Mouse (Mus musculus) kidney, embryonic 16.5 days (tissue): ENCODE measurements around the gene Fmnl2. TPM values are rescaled to one million over a fixed set of nuclear protein-coding genes. Genes with fewer than 3 reads are reported as not detected.
A peak's percentile ranks its signal among the peaks of the same experiment; 100 is the strongest.

Source experiments
- ATAC-seq: fragments of 200-750 bp; cut with Nextera tagmentation; 2 replicates; pipeline ENCODE4 v1.8.0; 2017; ENCODE audit warnings: moderate TSS enrichment; ENCODE audit not compliant: low FRiP score, low TSS enrichment
- H3K27ac ChIP-seq: fragments of 300-500 bp; sonication (generic); 2 replicates; pipeline ENCODE4 v1.5.1; 2014; ENCODE audit warnings: low read length
- H3K27me3 ChIP-seq: fragments of 300-500 bp; sonication (generic); 2 replicates; pipeline ENCODE4 v1.6.1; 2014; ENCODE audit warnings: low read length, control low read depth, mixed read lengths; ENCODE audit not compliant: insufficient read depth
- H3K36me3 ChIP-seq: fragments of 300-500 bp; sonication (generic); 2 replicates; pipeline ENCODE4 v1.6.1; 2014; ENCODE audit warnings: low read length, control low read depth, mixed read lengths; ENCODE audit not compliant: insufficient read depth
- H3K4me1 ChIP-seq: fragments of 300-500 bp; sonication (generic); 2 replicates; pipeline ENCODE4 v1.6.1; 2014; ENCODE audit warnings: low read length, control low read depth, mixed read lengths; ENCODE audit not compliant: insufficient read depth
- H3K4me2 ChIP-seq: fragments of 300-500 bp; sonication (generic); replicated peaks from 2 replicates; pipeline ENCODE4 v1.6.1; 2014; ENCODE audit warnings: low read depth, low read length
- H3K4me3 ChIP-seq: fragments of 300-500 bp; sonication (generic); 2 replicates; pipeline ENCODE4 v1.5.1; 2014; ENCODE audit warnings: mild to moderate bottlenecking, low read length
- H3K9ac ChIP-seq: fragments of 300-500 bp; sonication (generic); replicated peaks from 2 replicates; pipeline ENCODE4 v1.6.1; 2014; ENCODE audit warnings: low read length
- H3K9me3 ChIP-seq: fragments of 300-500 bp; sonication (generic); 2 replicates; pipeline ENCODE4 v1.6.1; 2016; ENCODE audit warnings: low read length, control low read depth
- WGBS: fragments of 180-500 bp; shearing (Covaris S2); extraction: QIAGEN DNeasy Blood & Tissue Kit; methylation state at CpG from one replicate; pipeline ENCODE4 v1.1.7; 2014; 5-methylcytosine and 5-hydroxymethylcytosine counted together
- polyA plus RNA-seq: library from polyadenylated mRNA; unstranded; fragments of >200 nt; fragmentation: Nextera tagmentation; extraction: Ambion mirVana; gene quantifications from 2 replicates; pipeline ENCODE4 v1.2.1, GENCODE M21; 2015

Gene Fmnl2
- polyA plus RNA-seq, 1 experiment from 2014 or later = 5.7 TPM

DNA sequence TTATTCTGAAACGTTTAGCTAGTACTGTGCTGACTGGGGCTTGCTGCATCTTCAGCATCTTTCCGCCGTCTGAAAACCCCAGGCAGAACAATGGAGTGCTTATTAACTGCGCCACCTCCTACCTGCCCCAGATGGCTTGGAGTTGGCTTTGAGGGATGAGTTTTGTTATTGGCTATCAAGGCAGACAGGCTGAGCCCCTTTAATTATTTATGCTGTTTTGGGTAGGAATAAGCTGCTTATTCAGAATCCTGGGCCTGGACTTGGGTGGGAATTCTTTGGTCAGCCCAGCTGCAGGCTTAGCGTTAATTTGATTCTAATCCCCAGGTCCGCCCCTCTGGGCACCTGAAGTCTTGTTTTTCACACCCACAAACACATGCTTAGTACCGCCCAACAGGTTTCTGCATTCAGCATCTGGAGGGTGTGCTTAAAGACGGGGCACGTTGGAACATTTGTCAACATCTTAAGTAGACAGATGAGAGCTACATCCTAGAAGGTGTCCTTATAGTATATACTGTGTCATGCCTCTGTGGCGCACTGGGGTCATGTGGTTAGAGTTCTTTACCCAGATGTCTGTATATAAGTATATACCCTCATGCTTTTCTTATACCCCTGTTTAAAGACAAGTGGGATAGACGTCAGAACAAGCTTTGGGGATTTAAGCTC is 89.0 kb downstream of the Fmnl2 start:
- 75% methylated on average over 11 of the region's 11 CpGs for WGBS
- Histone ChIP-seq H3K4me3 (no peak overlapping the region), H3K9ac (no peak overlapping the region), H3K4me1 (peaks cover 40% of the 10 kb centered on the region), H3K36me3 (no peaks in the 10 kb centered on the region), H3K4me2 (no peak overlapping the region), H3K9me3 (no peaks in the 10 kb centered on the region), H3K27ac (no peak overlapping the region), H3K27me3 (no peaks in the 10 kb centered on the region)
- no peak for ATAC-seq

DNA sequence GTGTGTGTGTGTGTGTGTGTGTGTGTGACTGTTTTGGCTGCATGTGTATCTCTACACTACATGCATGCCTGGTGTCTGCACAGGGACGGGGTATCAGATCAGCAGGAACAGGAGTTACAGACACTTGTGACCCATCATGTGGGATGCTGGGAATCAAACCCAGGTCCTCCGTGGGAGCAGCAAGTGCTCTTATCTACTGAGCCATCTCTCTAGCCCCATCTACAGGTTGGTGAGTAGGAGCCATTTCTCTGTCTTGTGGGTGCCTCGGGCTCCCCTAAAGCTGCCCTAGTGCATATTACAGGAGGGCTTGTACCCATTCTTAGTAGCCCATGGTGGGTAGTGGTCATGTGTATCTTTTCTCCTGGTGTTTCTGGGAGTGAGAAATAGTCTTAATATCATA is 90.7 kb downstream of the Fmnl2 start:
- WGBS = 92% methylated on average over 3 of the region's 3 CpGs
- Histone ChIP-seq H3K27ac (no peak overlapping the region), H3K4me1 (peaks cover 32% of the 10 kb centered on the region), H3K36me3 (no peaks in the 10 kb centered on the region), H3K4me3 (no peak overlapping the region), H3K27me3 (no peaks in the 10 kb centered on the region), H3K9me3 (no peaks in the 10 kb centered on the region), H3K4me2 (no peak overlapping the region), H3K9ac (no peak overlapping the region)
- no peak for ATAC-seq

DNA sequence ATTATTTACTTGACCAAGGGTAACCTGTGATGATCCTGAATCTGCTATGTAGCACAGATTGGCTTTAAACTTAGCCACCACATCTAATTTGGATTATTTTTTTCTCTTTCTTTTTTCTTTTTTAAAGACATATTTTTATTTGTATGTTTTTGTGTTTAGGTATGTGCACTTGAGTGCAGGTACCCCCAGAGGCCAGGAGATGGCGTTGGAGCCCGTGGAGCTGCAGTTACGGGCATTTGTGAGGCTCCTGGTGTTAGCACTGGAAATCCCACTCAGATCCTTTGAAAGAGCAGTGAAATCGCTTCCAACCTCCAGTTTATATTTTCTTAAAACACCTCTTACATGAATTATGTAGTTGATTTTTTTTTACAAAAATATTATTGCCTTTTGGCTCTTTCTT is 91.9 kb downstream of the Fmnl2 start:
- WGBS = 92% methylated on average over 4 of the region's 4 CpGs
- Histone ChIP-seq H3K9me3 (no peaks in the 10 kb centered on the region), H3K4me1 (peaks cover 27% of the 10 kb centered on the region), H3K27me3 (no peaks in the 10 kb centered on the region), H3K9ac (no peak overlapping the region), H3K36me3 (no peaks in the 10 kb centered on the region), H3K27ac (no peak overlapping the region), H3K4me2 (no peak overlapping the region), H3K4me3 (no peak overlapping the region)
- ATAC-seq = no peak

DNA sequence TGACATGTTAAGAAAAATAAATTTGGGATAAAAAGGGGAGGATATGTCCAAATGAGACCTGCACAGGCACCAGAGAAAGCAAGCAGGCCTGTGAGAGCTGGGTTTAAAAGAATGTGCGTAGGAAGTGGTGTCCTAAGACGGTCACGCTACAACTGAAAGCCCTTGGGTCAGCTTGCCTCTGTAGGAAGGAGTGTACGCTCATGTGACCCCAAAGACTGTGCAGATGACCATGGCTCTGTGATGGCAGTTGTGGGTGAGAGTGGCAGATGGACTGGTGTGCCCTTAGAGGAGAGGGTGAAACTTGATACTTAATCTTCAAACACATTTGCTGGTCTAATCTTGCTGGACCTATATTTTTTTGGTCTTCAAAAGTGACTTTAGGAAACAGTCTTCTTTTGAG is 92.6 kb downstream of the Fmnl2 start:
- no peaks in the 10 kb centered on the region for H3K27me3 ChIP-seq
- H3K36me3 ChIP-seq = no peaks in the 10 kb centered on the region
- WGBS = 46% methylated on average over 4 of the region's 4 CpGs
- peaks cover 26% of the 10 kb centered on the region for H3K4me1 ChIP-seq
- no peak overlapping the region for H3K9ac ChIP-seq
- H3K9me3 ChIP-seq = no peaks in the 10 kb centered on the region
- no peak overlapping the region for H3K4me2 ChIP-seq
- no peak overlapping the region for H3K4me3 ChIP-seq
- H3K27ac ChIP-seq = no peak overlapping the region
- ATAC-seq = peak; percentile 71

DNA sequence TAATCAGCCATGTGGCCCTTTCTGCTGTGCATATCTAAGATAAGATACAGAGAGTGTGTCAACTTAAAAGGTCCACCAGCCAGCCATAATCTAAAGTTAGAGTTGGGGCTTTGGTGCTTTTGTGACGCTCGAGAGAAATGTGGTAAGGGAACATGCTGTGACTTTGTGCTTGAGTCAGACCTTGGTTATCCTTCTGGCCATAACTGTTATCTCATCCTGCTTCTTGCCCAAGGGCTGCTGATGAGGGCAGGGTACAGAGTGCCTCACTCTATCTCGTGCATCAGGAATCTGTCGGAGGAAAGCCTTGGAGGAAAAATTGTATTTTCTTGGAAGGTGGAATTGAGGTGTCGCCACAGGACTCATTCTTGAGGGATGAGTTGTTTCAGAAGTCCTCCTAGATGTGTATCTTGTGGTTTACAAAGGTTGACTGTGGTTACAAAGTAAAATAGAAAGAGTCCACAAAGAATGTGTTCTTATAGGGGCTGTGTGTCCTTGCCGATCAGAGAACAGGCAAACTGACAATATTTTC is 94.6 kb downstream of the Fmnl2 start:
- ATAC-seq = no peak

DNA sequence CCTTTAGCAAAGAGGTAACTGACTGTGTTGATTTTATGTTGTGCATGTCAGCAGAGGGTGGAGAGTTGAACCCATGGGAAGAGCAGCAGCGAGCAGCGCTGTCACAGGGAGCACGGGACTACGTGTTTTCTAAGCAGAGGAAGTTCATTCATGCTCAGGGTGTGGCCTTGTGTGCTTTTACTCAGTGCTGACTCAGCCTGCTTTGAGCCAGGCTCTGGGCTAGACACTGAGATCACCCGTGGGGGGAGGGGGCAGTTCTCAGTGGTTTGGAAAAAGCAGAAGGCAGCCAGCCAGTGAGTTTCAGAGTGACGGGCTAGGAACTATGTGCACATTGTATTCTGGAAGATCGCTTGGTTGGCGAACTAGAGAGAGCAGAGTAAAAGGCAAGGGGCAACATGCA is 97.4 kb downstream of the Fmnl2 start:
- Histone ChIP-seq H3K9ac (no peak overlapping the region), H3K27ac (no peak overlapping the region), H3K4me2 (no peak overlapping the region), H3K36me3 (no peaks in the 10 kb centered on the region), H3K27me3 (no peaks in the 10 kb centered on the region), H3K4me3 (no peak overlapping the region), H3K9me3 (no peaks in the 10 kb centered on the region), H3K4me1 (peaks cover 41% of the 10 kb centered on the region)
- 66% methylated on average over 8 of the region's 8 CpGs for WGBS
- 0 out of 2 replicates have a peak, but pooled peaks have one; percentile 36 for ATAC-seq

More for the DNA sequence above, 94.6 kb downstream of the Fmnl2 start:
- Histone ChIP-seq H3K36me3 (no peaks in the 10 kb centered on the region), H3K4me1 (peaks cover 16% of the 10 kb centered on the region), H3K27me3 (no peaks in the 10 kb centered on the region), H3K4me2 (no peak overlapping the region), H3K9me3 (no peaks in the 10 kb centered on the region), H3K4me3 (no peak overlapping the region), H3K27ac (no peak overlapping the region), H3K9ac (no peak overlapping the region)
- 82% methylated on average over 6 of the region's 6 CpGs for WGBS

DNA sequence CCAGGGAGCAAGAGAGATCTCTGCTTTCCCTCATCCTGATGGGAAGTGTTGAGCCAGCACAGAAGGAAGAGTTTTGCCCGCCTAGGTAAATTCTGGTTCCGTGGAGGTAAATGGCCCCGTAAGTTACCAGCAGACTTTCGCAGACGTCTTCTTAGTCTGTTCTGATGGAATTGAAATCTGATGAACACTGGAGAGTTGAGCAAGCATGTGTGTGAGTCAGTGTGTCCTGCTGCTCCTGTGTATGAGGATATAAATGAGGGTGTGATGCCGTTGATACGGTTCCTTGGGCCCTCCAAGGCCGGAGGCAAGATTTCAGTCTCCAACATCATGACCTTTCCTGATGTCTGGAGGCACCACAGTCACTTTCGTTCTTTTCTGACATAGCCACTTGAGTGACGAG is 98.2 kb downstream of the Fmnl2 start:
- Histone ChIP-seq H3K27ac (no peak overlapping the region), H3K36me3 (no peaks in the 10 kb centered on the region), H3K9ac (no peak overlapping the region), H3K27me3 (no peaks in the 10 kb centered on the region), H3K9me3 (no peaks in the 10 kb centered on the region), H3K4me3 (no peak overlapping the region), H3K4me2 (no peak overlapping the region), H3K4me1 (peaks cover 42% of the 10 kb centered on the region)
- 91% methylated on average over 10 of the region's 10 CpGs for WGBS
- ATAC-seq = no peak

DNA sequence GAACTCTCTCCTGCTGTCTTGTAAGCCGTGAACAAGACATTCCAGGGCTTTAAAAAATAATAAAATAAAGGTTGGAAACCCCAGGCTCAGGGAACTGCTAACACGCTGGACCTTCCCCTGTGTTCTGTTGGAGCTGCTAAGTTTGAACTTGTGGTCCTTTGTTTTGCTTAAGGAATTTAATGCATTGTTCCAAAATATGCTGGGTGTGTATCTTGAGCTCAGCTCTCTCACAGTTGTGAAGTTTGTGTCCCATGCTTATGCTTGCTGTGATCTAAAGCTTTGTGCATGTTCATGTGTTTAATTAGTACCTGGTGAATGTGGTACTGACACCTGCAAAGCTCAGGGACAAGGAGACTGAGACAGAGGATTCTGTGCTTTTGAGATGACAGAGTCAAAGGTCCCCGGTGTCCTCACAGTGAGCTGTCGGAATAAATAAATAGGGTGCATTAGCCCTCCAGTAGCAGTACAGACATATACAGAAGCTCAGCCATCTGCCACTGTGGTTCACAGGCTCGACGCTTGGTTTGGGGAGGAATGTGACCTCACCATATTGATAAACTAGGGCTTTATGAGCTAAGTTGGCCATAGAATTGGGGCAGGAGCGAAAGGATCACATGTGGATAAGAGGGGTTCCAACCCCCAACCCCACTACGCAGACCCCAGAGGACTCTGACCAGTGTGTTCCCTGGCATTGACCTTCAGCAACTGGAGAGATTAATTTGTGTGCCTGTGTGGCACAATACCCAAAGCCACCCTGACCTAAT is 100.3 kb downstream of the Fmnl2 start:
- Histone ChIP-seq H3K4me1 (peaks cover 38% of the 10 kb centered on the region), H3K4me3 (no peak overlapping the region), H3K27ac (peak overlapping the region; percentile 57; the same call in 1 of the 2 replicates), H3K4me2 (no peak overlapping the region), H3K36me3 (no peaks in the 10 kb centered on the region), H3K9ac (no peak overlapping the region), H3K9me3 (no peaks in the 10 kb centered on the region), H3K27me3 (no peaks in the 10 kb centered on the region)
- 53% methylated on average over 8 of the region's 8 CpGs for WGBS
- ATAC-seq = no peak

DNA sequence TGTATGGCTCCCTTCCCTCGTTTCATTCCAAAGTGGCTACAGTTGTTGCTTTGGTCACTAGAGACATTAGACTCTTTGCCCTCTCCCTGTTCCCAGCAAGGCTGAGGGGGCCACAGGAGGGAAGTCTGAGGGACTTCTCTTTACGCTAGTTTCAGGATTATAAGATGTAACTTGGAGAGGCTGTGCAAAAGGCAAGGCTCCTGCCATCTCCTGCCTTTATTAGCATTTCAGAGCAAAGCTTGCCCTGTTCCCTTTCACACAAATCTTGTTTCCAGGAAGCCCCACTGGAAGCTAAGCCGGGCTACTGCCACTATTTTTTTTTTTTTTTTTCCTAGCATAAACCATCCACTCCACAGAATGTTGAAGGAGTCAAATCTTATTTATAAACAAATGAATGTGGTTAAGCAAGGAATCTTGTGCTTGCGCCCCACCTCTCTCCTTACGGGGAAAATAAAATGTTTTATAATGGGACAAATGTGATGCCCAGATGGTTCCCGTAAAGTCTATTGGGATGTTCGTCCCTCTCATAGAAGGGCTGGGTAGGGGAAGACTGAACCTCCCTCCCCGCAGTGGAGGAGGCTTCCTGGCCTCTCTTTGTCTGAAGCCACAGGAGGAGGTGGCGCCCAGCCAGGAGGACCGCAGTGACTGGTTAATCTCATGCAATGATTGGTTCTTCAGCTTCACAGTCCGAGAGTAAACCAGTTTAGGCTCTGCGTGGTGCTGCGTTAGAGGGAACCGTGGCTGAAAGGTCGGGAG is 101.1 kb downstream of the Fmnl2 start:
- Histone ChIP-seq H3K27ac (peak overlapping the region; percentile 57), H3K4me1 (peaks cover 43% of the 10 kb centered on the region), H3K27me3 (no peaks in the 10 kb centered on the region), H3K9me3 (no peaks in the 10 kb centered on the region), H3K4me2 (peak overlapping the region; percentile 45), H3K4me3 (peak overlapping the region; percentile 7; the same call in 1 of the 2 replicates), H3K9ac (0 out of 2 replicates have a peak overlapping the region, but pooled peaks have one; percentile 6), H3K36me3 (no peaks in the 10 kb centered on the region)
- WGBS = 9% methylated on average over 15 of the region's 15 CpGs
- ATAC-seq = peak; percentile 87
